Mouse (Mus musculus) heart, postnatal 0 days (tissue): Measurements from ENCODE around the gene Jpt1. TPM values are rescaled to one million over a fixed set of nuclear protein-coding genes. Genes with fewer than 3 reads are reported as not detected.
"Not testable (repeated sequence)": the region's sequence is repeated elsewhere in the genome, so short reads cannot be mapped to it uniquely, and the experiment has no call there.

Experiments
- ATAC-seq: fragments of 200-750 bp; cut with Nextera tagmentation; 2 replicates; pipeline ENCODE4 v1.8.0; 2017; ENCODE audit warnings: low read depth, moderate number of reproducible peaks, moderate library complexity; ENCODE audit not compliant: insufficient read depth
- DNase-seq: peaks from one replicate; pipeline ENCODE4 v3.0.0-alpha.2; 2016; ENCODE audit warnings: low spot score
- H3K27ac ChIP-seq: fragments of 300-500 bp; sonication (generic); 2 replicates; pipeline ENCODE4 v1.5.1; 2014; ENCODE audit warnings: low read depth, mild to moderate bottlenecking
- H3K27me3 ChIP-seq: fragments of 300-500 bp; sonication (generic); 2 replicates; pipeline ENCODE4 v1.6.1; 2014; ENCODE audit warnings: low read length, mixed read lengths; ENCODE audit not compliant: control insufficient read depth, insufficient read depth
- H3K36me3 ChIP-seq: fragments of 300-500 bp; sonication (generic); replicated peaks from 2 replicates; pipeline ENCODE4 v1.6.1; 2014; ENCODE audit warnings: low read length, mixed read lengths; ENCODE audit not compliant: control insufficient read depth, insufficient read depth
- H3K4me1 ChIP-seq: fragments of 300-500 bp; sonication (generic); 2 replicates; pipeline ENCODE4 v1.6.1; 2014; ENCODE audit warnings: antibody characterized with exemption; ENCODE audit not compliant: control insufficient read depth, insufficient read depth
- H3K4me2 ChIP-seq: fragments of 300-500 bp; sonication (generic); 2 replicates; pipeline ENCODE4 v1.6.1; 2014; ENCODE audit warnings: low read depth, mild to moderate bottlenecking, low read length, moderate library complexity
- H3K4me3 ChIP-seq: fragments of 300-500 bp; sonication (generic); 2 replicates; pipeline ENCODE4 v1.5.1; 2014; ENCODE audit warnings: low read depth, low read length
- H3K9ac ChIP-seq: fragments of 300-500 bp; sonication (generic); replicated peaks from 2 replicates; pipeline ENCODE4 v1.6.1; 2014; ENCODE audit warnings: low read depth, low read length, mixed read lengths
- H3K9me3 ChIP-seq: fragments of 300-500 bp; sonication (generic); replicated peaks from 2 replicates; pipeline ENCODE4 v1.6.1; 2016; ENCODE audit warnings: low read length; ENCODE audit not compliant: control insufficient read depth
- CTCF ChIP-seq: IDR thresholded peaks from 2 replicates; pipeline ENCODE4 v1.5.1; 2016; ENCODE audit warnings: antibody characterized with exemption, control low read depth, low read depth
- EP300 ChIP-seq: IDR thresholded peaks from 2 replicates; pipeline ENCODE4 v1.6.1; 2016; ENCODE audit warnings: antibody characterized with exemption, low read depth
- WGBS: fragments of 180-500 bp; shearing (Covaris S2); extraction: QIAGEN DNeasy Blood & Tissue Kit; methylation state at CpG from one replicate; pipeline ENCODE4 v1.1.7; 2014; 5-methylcytosine and 5-hydroxymethylcytosine counted together
- polyA plus RNA-seq: library from polyadenylated mRNA; unstranded; fragments of >200 nt; fragmentation: Nextera tagmentation; extraction: Ambion mirVana; gene quantifications from 2 replicates; pipeline ENCODE4 v1.2.1, GENCODE M21; 2015
- total RNA-seq: library from RNA; depleted of rRNA; stranded (reverse); fragments of >200 nt; gene quantifications from 2 replicates; pipeline ENCODE4 v1.2.3, GENCODE M21; 2014; ENCODE audit warnings: low replicate concordance

Gene Jpt1
- total and polyA plus RNA-seq, 2 experiments from 2014 or later, result 433 to 503 TPM

DNA sequence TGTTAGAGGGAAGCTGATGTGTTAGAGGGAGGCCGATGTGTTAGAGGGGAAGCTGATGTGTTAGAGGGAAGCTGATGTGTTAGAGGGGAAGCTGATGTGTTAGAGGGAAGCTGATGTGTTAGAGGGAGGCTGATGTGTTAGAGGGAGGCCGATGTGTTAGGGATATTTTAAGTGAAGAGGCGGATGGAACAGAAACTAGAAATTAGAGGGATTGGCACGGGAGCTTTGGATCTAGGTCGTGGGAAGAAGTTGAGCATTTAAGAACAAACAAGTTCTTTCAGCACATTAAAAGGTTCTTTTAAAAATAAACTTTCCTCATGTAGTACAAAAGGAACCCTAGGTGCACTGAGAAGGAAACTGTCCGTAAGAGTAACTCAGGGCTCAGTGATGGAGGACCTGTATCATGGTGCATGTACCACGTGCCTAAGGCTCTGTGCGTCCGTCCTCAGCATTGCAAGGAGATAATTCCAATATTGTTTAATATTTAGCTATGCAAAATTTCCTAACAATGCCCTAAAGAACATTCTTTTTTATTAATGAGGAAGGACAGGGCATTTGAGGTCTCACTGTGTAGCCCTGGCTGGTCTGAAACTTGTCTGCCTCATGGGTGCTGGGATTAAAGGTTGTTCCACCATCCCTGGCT, 35.8 kb downstream of the Jpt1 start:
- no peak overlapping the region for H3K4me2 ChIP-seq
- H3K9me3 ChIP-seq, result no peaks in the 10 kb centered on the region
- 82% methylated on average over 9 of the region's 9 CpGs for WGBS
- no peaks in the 10 kb centered on the region for H3K27me3 ChIP-seq
- H3K4me3 ChIP-seq, result no peak overlapping the region
- no peak overlapping the region for H3K27ac ChIP-seq
- DNase-seq (no peak), ATAC-seq (no peak)
- peaks cover 21% of the 10 kb centered on the region for H3K4me1 ChIP-seq
- H3K9ac ChIP-seq, result no peak overlapping the region
- TF ChIP-seq EP300 (no peak), CTCF (no peak)
- no peaks in the 10 kb centered on the region for H3K36me3 ChIP-seq

DNA sequence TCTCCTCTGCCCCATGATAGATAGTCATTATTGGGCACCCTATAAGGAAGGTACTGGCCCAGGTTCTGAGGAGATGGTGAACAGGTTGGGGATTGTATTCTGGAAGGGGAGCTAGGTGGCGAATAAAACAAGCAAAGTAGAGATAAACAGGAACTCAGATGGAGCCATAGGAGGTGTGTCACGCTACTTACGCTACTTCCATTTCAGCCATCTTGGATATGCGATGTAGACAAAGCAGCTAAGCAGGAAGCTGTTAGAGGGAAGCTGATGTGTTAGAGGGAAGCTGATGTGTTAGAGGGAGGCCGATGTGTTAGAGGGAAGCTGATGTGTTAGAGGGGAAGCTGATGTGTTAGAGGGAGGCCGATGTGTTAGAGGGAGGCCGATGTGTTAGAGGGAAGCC, 36.8 kb downstream of the Jpt1 start:
- H3K36me3 ChIP-seq, H3K27me3 ChIP-seq, H3K4me3 ChIP-seq, ATAC-seq, H3K9ac ChIP-seq, DNase-seq, H3K9me3 ChIP-seq, H3K4me2 ChIP-seq, H3K27ac ChIP-seq: not testable (repeated sequence)
- peaks cover 25% of the 10 kb centered on the region for H3K4me1 ChIP-seq
- 75% methylated on average over 7 of the region's 7 CpGs for WGBS

GRCm38 (mm10) chr11:115476630-115477029, 37.6 kb downstream of the Jpt1 start:
- DNase-seq, H3K9me3 ChIP-seq, H3K27me3 ChIP-seq, H3K27ac ChIP-seq, ATAC-seq, H3K36me3 ChIP-seq: not testable (repeated sequence)
- H3K4me3 ChIP-seq, result peak overlapping the region; percentile 65; the same call in 1 of the 2 replicates
- peaks cover 25% of the 10 kb centered on the region for H3K4me1 ChIP-seq
- H3K9ac ChIP-seq, result peak overlapping the region; percentile 79; the same call in 1 of the 2 replicates
- 77% methylated on average over 4 of the region's 4 CpGs for WGBS
- H3K4me2 ChIP-seq, result peak overlapping the region; percentile 94; the same call in 1 of the 2 replicates

DNA sequence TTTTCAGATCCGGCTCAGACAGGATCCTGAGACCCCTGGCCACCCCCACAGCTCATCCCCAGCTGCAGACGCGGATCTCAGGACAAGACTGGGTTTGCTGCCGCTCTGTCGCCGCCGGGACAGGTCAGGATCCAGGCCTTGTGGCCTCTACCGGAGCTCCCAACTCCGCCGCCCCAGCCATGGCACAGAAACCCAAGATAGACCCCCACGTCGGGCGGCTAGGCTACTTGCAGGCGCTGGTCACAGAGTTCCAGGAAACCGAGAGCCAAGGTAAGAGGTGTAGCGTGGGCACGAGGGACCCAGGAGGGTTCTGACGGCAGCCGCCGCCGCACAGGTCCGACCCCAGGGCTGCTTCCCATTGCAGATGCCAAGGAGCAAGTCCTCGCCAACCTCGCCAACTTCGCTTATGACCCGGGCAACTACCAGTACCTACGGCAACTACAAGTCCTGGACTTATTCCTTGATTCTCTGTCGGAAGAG, 38.4 kb downstream of the Jpt1 start:
- H3K27ac ChIP-seq, result peak overlapping the region; percentile 53; the same call in 1 of the 2 replicates
- H3K4me1 ChIP-seq, result peaks cover 25% of the 10 kb centered on the region
- no peaks in the 10 kb centered on the region for H3K27me3 ChIP-seq
- ATAC-seq (peak; percentile 4), DNase-seq (no peak)
- peak overlapping the region; percentile 94 for H3K4me2 ChIP-seq
- peak overlapping the region; percentile 65 for H3K4me3 ChIP-seq
- TF ChIP-seq EP300, result no peak
- no peak for TF ChIP-seq CTCF
- H3K9ac ChIP-seq, result peak overlapping the region; percentile 79
- H3K9me3 ChIP-seq, result no peaks in the 10 kb centered on the region
- WGBS, result 2% methylated on average over 28 of the region's 28 CpGs
- H3K36me3 ChIP-seq, result no peaks in the 10 kb centered on the region

GRCm38 (mm10) chr11:115475025-115475757, 39.0 kb downstream of the Jpt1 start, which contains the start of gene Armc7:
Armc7 (plus strand) TSS chr11:115475667.
- DNase-seq (peak; percentile 95), ATAC-seq (peak; percentile 95)
- under 1% methylated on average over 26 of the region's 26 CpGs for WGBS
- peaks cover 25% of the 10 kb centered on the region for H3K4me1 ChIP-seq
- H3K4me3 ChIP-seq, result peak within 1 kb of the TSS; percentile 65
- no peaks in the 10 kb centered on the region for H3K27me3 ChIP-seq
- peak within 1 kb of the TSS; percentile 79 for H3K9ac ChIP-seq
- H3K9me3 ChIP-seq, result no peaks in the 10 kb centered on the region
- TF ChIP-seq EP300 (no peak; the same call in 1 of the 2 replicates), CTCF (no peak)
- H3K4me2 ChIP-seq, result peak within 1 kb of the TSS; percentile 94
- no peaks in the 10 kb centered on the region for H3K36me3 ChIP-seq
- peak within 1 kb of the TSS; percentile 53 for H3K27ac ChIP-seq
